Comparison of ENCODE assay signal across 22 mouse cellular contexts in genomic region chr11:99025878-99026277, GRCm38 (mm10). TPM values are rescaled to one million over a fixed set of nuclear protein-coding genes. Genes with fewer than 3 reads are reported as not detected.
A peak's percentile ranks its signal among the peaks of the same experiment; 100 is the strongest.
DNase-seq lines count a peak whose midpoint lies in the region; ATAC-seq lines count a peak whose summit lies in the region.
"Had no signal": no experiment of that assay in that cellular context is flagged by ENCODE, and none has a peak within 500 bp of the region (broad histone marks: within the 10 kb centered on the region; RNA-seq: fewer than 3 reads in every experiment).

No protein-coding gene starts in this region.

- no peak overlapping the region for H3K9ac ChIP-seq in midbrain, embryonic 15.5 days
- H3K9ac ChIP-seq: embryonic facial prominence, embryonic 15.5 days; heart, embryonic 13.5 days; hindbrain, embryonic 12.5 days had no signal

- H3K4me2 ChIP-seq in midbrain, embryonic 15.5 days = no peak overlapping the region
- H3K4me2 ChIP-seq: embryonic facial prominence, embryonic 15.5 days; heart, embryonic 13.5 days; hindbrain, embryonic 12.5 days had no signal

- H3K4me1 ChIP-seq in midbrain, embryonic 10.5 days = peaks cover 36% of the 10 kb centered on the region
- peaks cover 12% of the 10 kb centered on the region for H3K4me1 ChIP-seq in midbrain, embryonic 15.5 days
- peaks cover 23% of the 10 kb centered on the region for H3K4me1 ChIP-seq in embryonic facial prominence, embryonic 10.5 days

- DNase-seq in midbrain, embryonic 10.5 days (ENCODE audit: low spot score) = no peak
- peak; percentile 88 for DNase-seq in R1 (ENCODE audit: low read depth, low spot score)
- no peak for DNase-seq in embryonic facial prominence, embryonic 10.5 days (ENCODE audit: low spot score)
- no peak for DNase-seq in ovary, postnatal 36 days (ENCODE audit: low spot score)
- no peak for DNase-seq in cerebellum, postnatal 4 days (ENCODE audit: low spot score in 2 of 2)
- DNase-seq: adrenal gland, postnatal 14 days; cerebellum, adult 18-20 months; cerebellum, adult 9-11 months; cerebellum, postnatal 36 days; gastrocnemius, postnatal 10 days; heart, adult 2 months; heart, postnatal 36 days had no signal

- H3K4me3 ChIP-seq in midbrain, embryonic 10.5 days = no peak overlapping the region
- no peak overlapping the region for H3K4me3 ChIP-seq in midbrain, embryonic 15.5 days
- no peak overlapping the region; the same call in 1 of the 2 replicates for H3K4me3 ChIP-seq in embryonic facial prominence, embryonic 10.5 days
- H3K4me3 ChIP-seq: embryonic facial prominence, embryonic 15.5 days; erythroblast, embryonic 14.5 days; forebrain, embryonic 10.5 days; heart, adult 2 months; heart, embryonic 13.5 days; hindbrain, embryonic 12.5 days had no signal

- peaks cover 18% of the 10 kb centered on the region for H3K36me3 ChIP-seq in midbrain, embryonic 10.5 days
- H3K36me3 ChIP-seq in midbrain, embryonic 15.5 days (replicated peaks) = no peaks in the 10 kb centered on the region
- peaks cover 19% of the 10 kb centered on the region for H3K36me3 ChIP-seq in embryonic facial prominence, embryonic 10.5 days (replicated peaks)

- WGBS in midbrain, embryonic 10.5 days = 83% methylated on average over 6 of the region's 6 CpGs
- 82% methylated on average over 6 of the region's 6 CpGs for WGBS in midbrain, embryonic 15.5 days
- WGBS in embryonic facial prominence, embryonic 10.5 days = 88% methylated on average over 6 of the region's 6 CpGs

- no peaks in the 10 kb centered on the region for H3K9me3 ChIP-seq in midbrain, embryonic 10.5 days (replicated peaks)
- H3K9me3 ChIP-seq in midbrain, embryonic 15.5 days = no peaks in the 10 kb centered on the region
- H3K9me3 ChIP-seq in embryonic facial prominence, embryonic 10.5 days = no peaks in the 10 kb centered on the region
- H3K9me3 ChIP-seq: embryonic facial prominence, embryonic 15.5 days; forebrain, embryonic 10.5 days; heart, embryonic 13.5 days; hindbrain, embryonic 12.5 days had no signal

- peak overlapping the region; percentile 28; the same call in 1 of the 2 replicates for H3K27ac ChIP-seq in midbrain, embryonic 10.5 days (replicated peaks)
- H3K27ac ChIP-seq in midbrain, embryonic 15.5 days = no peak overlapping the region
- H3K27ac ChIP-seq in embryonic facial prominence, embryonic 10.5 days (replicated peaks) = peak overlapping the region; percentile 12; the same call in 1 of the 2 replicates
- H3K27ac ChIP-seq: forebrain, embryonic 10.5 days; heart, adult 2 months; heart, embryonic 13.5 days; hindbrain, embryonic 12.5 days had no signal

- H3K27me3 ChIP-seq in midbrain, embryonic 10.5 days (ENCODE audit: low read depth, poor library complexity, severe bottlenecking) = no peaks in the 10 kb centered on the region
- H3K27me3 ChIP-seq in midbrain, embryonic 15.5 days (replicated peaks) = no peaks in the 10 kb centered on the region
- H3K27me3 ChIP-seq in embryonic facial prominence, embryonic 10.5 days (replicated peaks; ENCODE audit: low read depth, poor library complexity, severe bottlenecking) = no peaks in the 10 kb centered on the region
- H3K27me3 ChIP-seq: CH12.LX; embryonic facial prominence, embryonic 15.5 days; heart, embryonic 13.5 days; hindbrain, embryonic 12.5 days had no signal

- ATAC-seq in midbrain, embryonic 15.5 days (replicated peaks) = no peak
- ATAC-seq: activated CD4-positive, CD25-positive, alpha-beta regulatory T cell, adult 4 months; forebrain, embryonic 14.5 days; hindbrain, embryonic 16.5 days had no signal

RNA-seq across cellular contexts. Expression of gene Top2a, which starts 1.9 kb away (rescaled TPM):
- 357 and 364 TPM in 2 replicates for polyA plus RNA-seq in midbrain, embryonic 10.5 days (2016; fragmentation: Nextera tagmentation; extraction: Ambion mirVana)
- polyA plus RNA-seq in midbrain, embryonic 15.5 days (2015; fragmentation: Nextera tagmentation; extraction: Ambion mirVana) = 31.8 and 33.9 TPM in 2 replicates
- 332 and 336 TPM in 2 replicates for polyA plus RNA-seq in embryonic facial prominence, embryonic 10.5 days (2016; fragmentation: Nextera tagmentation; extraction: Ambion mirVana)

RNA-seq across cellular contexts. Expression of gene Igfbp4, which starts 15.2 kb away (rescaled TPM):
- polyA plus RNA-seq in midbrain, embryonic 10.5 days (2016; fragmentation: Nextera tagmentation; extraction: Ambion mirVana) = 290 and 322 TPM in 2 replicates
- 136 and 154 TPM in 2 replicates for polyA plus RNA-seq in midbrain, embryonic 15.5 days (2015; fragmentation: Nextera tagmentation; extraction: Ambion mirVana)
- 658 and 684 TPM in 2 replicates for polyA plus RNA-seq in embryonic facial prominence, embryonic 10.5 days (2016; fragmentation: Nextera tagmentation; extraction: Ambion mirVana)

RNA-seq across cellular contexts. Expression of gene Gjd3, which starts 43.1 kb away (rescaled TPM):
- 0.16 TPM in 1 of 2 replicates, not detected in the other for polyA plus RNA-seq in midbrain, embryonic 10.5 days (2016; fragmentation: Nextera tagmentation; extraction: Ambion mirVana)
- polyA plus RNA-seq in midbrain, embryonic 15.5 days (2015; fragmentation: Nextera tagmentation; extraction: Ambion mirVana) = 1.4 and 2.4 TPM in 2 replicates
- 0.25 TPM in 1 of 2 replicates, not detected in the other for polyA plus RNA-seq in embryonic facial prominence, embryonic 10.5 days (2016; fragmentation: Nextera tagmentation; extraction: Ambion mirVana)
- polyA plus RNA-seq: erythroblast, embryonic 14.5 days had no signal
